Mouse (Mus musculus) C2C12 (cell line): ENCODE measurements around the gene Vasn. TPM values are rescaled to one million over a fixed set of nuclear protein-coding genes. Genes with fewer than 3 reads are reported as not detected.
"Not testable (repeated sequence)": the region's sequence is repeated elsewhere in the genome, so short reads cannot be mapped to it uniquely, and the experiment has no call there.

ENCODE experiments used
- H3K27me3 ChIP-seq: one replicate; pipeline ENCODE4 v1.6.1; 2011; ENCODE audit not compliant: control insufficient read depth, insufficient read depth, insufficient read length
- H3K36me3 ChIP-seq: one replicate; pipeline ENCODE4 v1.6.1; 2011; ENCODE audit not compliant: control insufficient read depth, insufficient read depth
- H3K4me3 ChIP-seq: one replicate; pipeline ENCODE4 v1.5.1; 2011; ENCODE audit warnings: mild to moderate bottlenecking, control low read depth; ENCODE audit not compliant: poor library complexity, insufficient read depth, severe bottlenecking
- H3K79me2 ChIP-seq: one replicate; pipeline ENCODE4 v1.6.1; 2011; ENCODE audit not compliant: control insufficient read depth, insufficient read depth
- H3K79me3 ChIP-seq: one replicate; pipeline ENCODE4 v1.6.1; 2011; ENCODE audit warnings: low read depth, control low read depth
- H3ac ChIP-seq: one replicate; pipeline ENCODE3; 2011; ENCODE audit warnings: low read depth; ENCODE audit not compliant: control insufficient read depth, insufficient read length
- CEBPB ChIP-seq: IDR thresholded peaks from one replicate; pipeline ENCODE4 v1.6.1; 2011; ENCODE audit warnings: low read depth, mild to moderate bottlenecking, control low read depth, moderate library complexity
- CTCF ChIP-seq: IDR thresholded peaks from one replicate; pipeline ENCODE4 v1.5.1; 2011; ENCODE audit not compliant: control insufficient read depth, insufficient read depth, insufficient read length
- FOSL1 ChIP-seq: IDR thresholded peaks from one replicate; pipeline ENCODE4 v1.8.0; 2011; ENCODE audit warnings: mild to moderate bottlenecking, low read length; ENCODE audit not compliant: poor library complexity, insufficient read depth, severe bottlenecking
- MAX ChIP-seq: IDR thresholded peaks from one replicate; pipeline ENCODE4 v1.6.1; 2011; ENCODE audit warnings: mild to moderate bottlenecking, control low read depth
- MYOD1 ChIP-seq: IDR thresholded peaks from one replicate; pipeline ENCODE4 v1.6.1; 2011; ENCODE audit warnings: low read depth; ENCODE audit not compliant: control insufficient read depth, insufficient read length
- MYOG ChIP-seq: IDR thresholded peaks from one replicate; pipeline ENCODE4 v1.6.1; 2011; ENCODE audit not compliant: control insufficient read depth, insufficient read length; ENCODE audit errors: extremely low read depth
- USF1 ChIP-seq: IDR thresholded peaks from one replicate; pipeline ENCODE4 v1.6.1; 2011; ENCODE audit warnings: low read depth, mild to moderate bottlenecking, control low read depth, moderate library complexity
- polyA plus RNA-seq: library from polyadenylated mRNA; unstranded; fragments of >200 nt; fragmentation: generic; extraction: Trizol; gene quantifications from one replicate; pipeline ENCODE4 v1.2.1, GENCODE M21; 2012; ENCODE audit warnings: missing spikeins

The Vasn gene
- polyA plus RNA-seq, 1 experiment = 49.6 TPM

DNA sequence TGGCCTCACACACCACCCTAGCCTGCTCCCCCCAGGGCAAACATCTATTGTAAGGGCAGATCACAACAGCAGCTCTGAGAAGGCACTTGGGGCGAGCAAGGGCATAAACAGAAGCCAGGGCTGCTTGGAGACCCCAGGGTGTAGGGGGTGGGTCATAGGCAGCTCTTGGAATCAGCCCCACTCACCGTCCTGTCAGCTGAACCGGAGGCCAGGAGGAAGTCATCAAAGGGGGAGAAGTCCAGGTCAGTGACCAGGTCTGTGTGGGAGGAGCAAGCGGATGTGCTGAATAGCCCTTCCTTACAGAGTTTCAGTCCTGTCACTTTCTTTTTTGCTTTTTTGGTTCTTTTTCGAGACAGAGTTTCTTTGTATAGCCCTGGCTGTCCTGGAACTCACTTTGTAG lies 30.6 kb downstream of the Vasn start:
- no peak overlapping the region for H3K4me3 ChIP-seq
- no peak for TF ChIP-seq FOSL1
- no peak for TF ChIP-seq CEBPB
- no peak for TF ChIP-seq MAX
- no peak for TF ChIP-seq MYOD1
- no peak for TF ChIP-seq USF1
- no peak for TF ChIP-seq CTCF
- TF ChIP-seq MYOG = no peak
- H3ac ChIP-seq = no peak overlapping the region
- H3K79me2 ChIP-seq = no peaks in the 10 kb centered on the region
- H3K27me3 ChIP-seq = no peaks in the 10 kb centered on the region
- no peaks in the 10 kb centered on the region for H3K79me3 ChIP-seq
- peaks cover 14% of the 10 kb centered on the region for H3K36me3 ChIP-seq

GRCm38 (mm10) chr16:4674091-4674490 lies 34.4 kb downstream of the Vasn start:
- Histone ChIP-seq H3K36me3 (peaks cover 7% of the 10 kb centered on the region), H3K4me3 (no peak overlapping the region), H3ac (no peak overlapping the region), H3K27me3 (no peaks in the 10 kb centered on the region), H3K79me2 (peaks cover 6% of the 10 kb centered on the region), H3K79me3 (no peaks in the 10 kb centered on the region)
- no peak for TF ChIP-seq FOSL1
- no peak for TF ChIP-seq USF1
- TF ChIP-seq CEBPB = no peak
- no peak for TF ChIP-seq MYOG
- TF ChIP-seq CTCF = no peak
- TF ChIP-seq MYOD1 = no peak
- TF ChIP-seq MAX = no peak

DNA sequence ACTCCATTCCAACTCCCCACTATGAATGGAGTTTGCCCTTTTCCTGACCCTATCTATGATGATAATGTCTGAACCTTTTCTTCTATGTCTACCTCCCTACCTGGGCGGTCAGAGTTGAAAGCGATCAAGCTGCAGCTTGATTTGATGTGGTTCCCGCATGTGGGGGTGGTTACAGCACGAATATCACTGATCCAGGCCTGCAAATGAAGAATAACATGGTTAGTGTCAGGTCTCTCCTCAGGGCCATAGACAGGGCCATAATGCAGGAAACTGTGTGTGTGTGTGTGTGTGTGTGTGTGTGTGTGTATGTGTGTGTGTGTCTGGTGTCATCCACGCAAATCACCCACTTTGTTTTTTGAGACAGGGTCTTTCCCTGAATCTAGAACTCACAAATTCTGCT lies 37.1 kb downstream of the Vasn start:
- Histone ChIP-seq H3K79me2 (peaks cover 9% of the 10 kb centered on the region), H3K27me3 (no peaks in the 10 kb centered on the region), H3K79me3 (no peaks in the 10 kb centered on the region), H3K4me3 (no peak overlapping the region), H3ac (no peak overlapping the region), H3K36me3 (peaks cover 7% of the 10 kb centered on the region)
- TF ChIP-seq USF1 = no peak
- no peak for TF ChIP-seq CEBPB
- TF ChIP-seq MAX = no peak
- TF ChIP-seq CTCF = no peak
- TF ChIP-seq MYOD1 = no peak
- no peak for TF ChIP-seq MYOG
- TF ChIP-seq FOSL1 = no peak

DNA sequence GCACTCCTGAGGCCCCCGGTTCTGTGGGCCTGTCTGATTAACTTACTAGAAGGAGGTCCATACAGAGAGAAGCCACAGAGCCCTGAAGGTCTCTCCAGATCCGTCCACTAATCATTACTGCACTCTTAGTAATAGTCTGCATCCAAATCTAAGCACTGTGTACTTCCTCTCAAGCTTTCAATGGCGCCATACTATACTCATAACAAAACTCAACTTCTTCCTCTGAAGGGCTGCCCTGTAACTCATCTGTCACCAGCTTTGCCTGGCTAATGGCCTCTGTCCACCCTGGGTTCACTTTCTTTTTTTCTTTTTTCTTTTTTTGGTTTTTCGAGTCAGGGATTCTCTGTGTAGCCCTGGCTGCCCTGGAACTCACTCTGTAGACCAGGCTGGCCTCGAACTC lies 38.3 kb downstream of the Vasn start:
- no peaks in the 10 kb centered on the region for H3K27me3 ChIP-seq
- no peaks in the 10 kb centered on the region for H3K79me3 ChIP-seq
- peaks cover 7% of the 10 kb centered on the region for H3K36me3 ChIP-seq
- H3K4me3 ChIP-seq = no peak overlapping the region
- H3ac ChIP-seq = no peak overlapping the region
- H3K79me2 ChIP-seq = peaks cover 9% of the 10 kb centered on the region
- TF ChIP-seq MYOD1 (no peak), MAX (no peak), FOSL1 (no peak)

DNA sequence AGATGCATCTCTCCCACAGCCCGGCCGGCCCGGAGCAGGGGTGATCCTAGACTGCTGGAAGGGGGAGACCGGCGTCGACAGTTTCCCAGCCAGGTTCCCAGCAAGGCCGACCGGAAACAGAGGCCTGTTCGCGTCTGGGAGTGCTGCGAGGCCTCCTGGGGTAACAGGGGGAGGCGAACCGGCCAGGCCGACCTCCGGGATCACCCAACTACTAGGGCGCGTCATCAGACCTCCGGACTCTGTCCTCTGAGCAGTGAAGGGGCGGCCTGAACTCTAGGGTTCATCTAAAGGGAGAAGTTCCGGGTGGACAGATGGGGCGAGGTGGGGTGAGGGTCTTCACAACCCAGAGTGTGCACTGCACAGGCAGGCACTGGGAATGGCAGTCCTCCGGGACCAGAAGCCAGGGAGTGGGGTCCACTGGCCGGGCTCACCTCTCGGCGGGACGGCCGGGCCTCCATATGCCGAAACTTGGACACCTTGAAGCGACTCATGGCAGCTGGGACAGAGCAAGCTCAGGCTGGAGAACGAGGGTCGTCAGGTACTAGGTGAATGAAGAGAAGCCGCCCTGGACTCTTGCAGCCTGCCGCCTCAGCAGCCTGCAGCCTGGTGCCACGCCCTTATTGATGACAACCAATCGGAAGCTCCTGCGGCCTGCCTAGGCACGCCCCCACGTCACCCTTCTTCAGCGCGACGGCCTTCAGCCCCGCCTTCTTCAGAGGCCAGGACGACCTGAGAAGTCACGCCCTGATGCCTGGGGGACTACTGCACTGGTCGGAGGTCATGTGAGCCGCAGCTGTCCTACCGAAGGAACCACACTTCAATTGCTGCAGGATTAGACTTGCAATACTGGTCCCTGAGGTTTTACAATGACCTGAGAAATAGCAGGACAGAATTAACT lies 39.6 kb downstream of the Vasn start, which contains the start of gene Coro7:
TSS of gene Coro7 (minus strand) at position 657 of the 898 bp plus-strand sequence.
- peak within 1 kb of the TSS; percentile 64 for H3ac ChIP-seq
- H3K27me3 ChIP-seq = no peaks in the 10 kb centered on the region
- H3K4me3 ChIP-seq = peak within 1 kb of the TSS; percentile 55
- peaks cover 13% of the 10 kb centered on the region for H3K79me2 ChIP-seq
- H3K36me3 ChIP-seq = peaks cover 7% of the 10 kb centered on the region
- H3K79me3 ChIP-seq = peaks cover 4% of the 10 kb centered on the region
- TF ChIP-seq MAX (peak; percentile 19), MYOD1 (peak; percentile 37), CEBPB (no peak), CTCF (no peak), FOSL1 (no peak), MYOG (no peak), USF1 (peak; percentile 85)

DNA sequence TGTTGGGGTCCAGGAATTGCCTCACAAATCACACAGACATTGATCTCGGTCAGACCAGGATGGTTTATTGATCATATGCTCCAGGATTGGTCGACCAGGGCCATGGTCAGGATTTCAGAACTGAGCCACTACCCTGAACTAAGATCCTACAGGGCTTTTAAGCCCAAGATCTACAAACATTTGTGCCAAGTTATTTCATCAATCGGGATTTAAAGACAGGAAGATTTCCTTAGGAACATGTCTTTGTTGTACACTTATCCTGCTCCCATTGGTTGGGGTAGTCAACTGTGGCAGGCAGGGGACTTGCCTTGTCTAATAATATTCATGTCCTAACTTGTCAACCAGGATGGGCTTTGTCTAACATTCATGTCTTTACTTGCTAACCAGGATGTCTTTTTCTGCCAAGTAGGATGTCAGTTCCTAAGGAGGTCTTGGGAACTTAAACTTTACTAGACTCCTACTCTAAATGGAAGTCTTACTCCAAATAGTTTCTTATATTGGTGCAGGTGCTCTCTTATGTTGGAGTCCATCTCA lies 41.2 kb downstream of the Vasn start:
- H3K4me3 ChIP-seq, H3K27me3 ChIP-seq, H3ac ChIP-seq, H3K36me3 ChIP-seq: not testable (repeated sequence)
- H3K79me2 ChIP-seq = peaks cover 29% of the 10 kb centered on the region
- peaks cover 20% of the 10 kb centered on the region for H3K79me3 ChIP-seq
